ENCODE assay signal across 8 mouse cellular contexts in genomic region chr3:55783171-55784081, GRCm38 (mm10). TPM values are rescaled to one million over a fixed set of nuclear protein-coding genes. Genes with fewer than 3 reads are reported as not detected.
DNase-seq lines count a peak whose midpoint lies in the region; ATAC-seq and TF ChIP-seq lines count a peak whose summit lies in the region.

No protein-coding gene starts in this region.

- TF ChIP-seq CTCF in E14TG2a.4 (conservative IDR thresholded peaks at IDR 0.05; ENCODE audit: low read length) = no peak
- TF ChIP-seq CTCF in midbrain, postnatal 0 days (IDR thresholded peaks at IDR 0.05) = no peak

- peak overlapping the region; percentile 90 for H3K9ac ChIP-seq in embryonic facial prominence, embryonic 11.5 days (replicated peaks; ENCODE audit: low read length)
- H3K9ac ChIP-seq in heart, embryonic 16.5 days (ENCODE audit: low read length) = no peak overlapping the region
- H3K9ac ChIP-seq in limb, embryonic 12.5 days (replicated peaks) = peak overlapping the region; percentile 93
- H3K9ac ChIP-seq in midbrain, postnatal 0 days (replicated peaks; ENCODE audit: low read length, poor library complexity, severe bottlenecking) = peak overlapping the region; percentile 82

- H3K4me3 ChIP-seq in E14TG2a.4 (replicated peaks; ENCODE audit: low read length) = peak overlapping the region; percentile 51
- H3K4me3 ChIP-seq in embryonic facial prominence, embryonic 11.5 days (ENCODE audit: low read depth, low read length) = peak overlapping the region; percentile 62
- H3K4me3 ChIP-seq in heart, embryonic 16.5 days (ENCODE audit: low read length) = peak overlapping the region; percentile 49
- peak overlapping the region; percentile 64 for H3K4me3 ChIP-seq in limb, embryonic 12.5 days (replicated peaks)
- H3K4me3 ChIP-seq in midbrain, postnatal 0 days (ENCODE audit: low read depth, low read length) = peak overlapping the region; percentile 54

- H3K4me2 ChIP-seq in embryonic facial prominence, embryonic 11.5 days (ENCODE audit: low read depth, low read length) = peak overlapping the region; percentile 71
- H3K4me2 ChIP-seq in heart, embryonic 16.5 days (ENCODE audit: low read depth, low read length) = peak overlapping the region; percentile 63
- H3K4me2 ChIP-seq in limb, embryonic 12.5 days = peak overlapping the region; percentile 87
- peak overlapping the region; percentile 53 for H3K4me2 ChIP-seq in midbrain, postnatal 0 days (ENCODE audit: low read depth, low read length, poor library complexity, severe bottlenecking)

- DNase-seq in R1 (ENCODE audit: low read depth, low spot score) (peak; percentile 37), MN1 (ENCODE audit: low spot score) (no peak)
- peak; percentile 56 for DNase-seq in embryonic facial prominence, embryonic 11.5 days (ENCODE audit: low spot score)
- DNase-seq in midbrain, postnatal 0 days (ENCODE audit: low spot score) = peak; percentile 37
- no peak for DNase-seq in right cerebral cortex, postnatal 36 days (ENCODE audit: low spot score in 2 of 2)

- H3K36me3 ChIP-seq in E14TG2a.4 (ENCODE audit: insufficient read depth, low read length) = no peaks in the 10 kb centered on the region
- H3K36me3 ChIP-seq in embryonic facial prominence, embryonic 11.5 days (replicated peaks; ENCODE audit: control insufficient read depth, insufficient read depth, low read depth, low read length) = no peaks in the 10 kb centered on the region
- H3K36me3 ChIP-seq in heart, embryonic 16.5 days (ENCODE audit: control insufficient read depth, insufficient read depth) = no peaks in the 10 kb centered on the region
- H3K36me3 ChIP-seq in limb, embryonic 12.5 days = no peaks in the 10 kb centered on the region
- H3K36me3 ChIP-seq in midbrain, postnatal 0 days (ENCODE audit: insufficient read depth, low read length) = no peaks in the 10 kb centered on the region

- peaks cover 39% of the 10 kb centered on the region for H3K4me1 ChIP-seq in E14TG2a.4 (replicated peaks; ENCODE audit: low read depth, low read length)
- H3K4me1 ChIP-seq in embryonic facial prominence, embryonic 11.5 days (ENCODE audit: control insufficient read depth, insufficient read depth, low read length) = peaks cover 3% of the 10 kb centered on the region; the same call in 1 of the 2 replicates
- H3K4me1 ChIP-seq in heart, embryonic 16.5 days (ENCODE audit: control insufficient read depth, insufficient read depth, low read length) = peaks cover 10% of the 10 kb centered on the region
- H3K4me1 ChIP-seq in limb, embryonic 12.5 days (replicated peaks) = peaks cover 24% of the 10 kb centered on the region
- peaks cover 4% of the 10 kb centered on the region; the same call in 1 of the 2 replicates for H3K4me1 ChIP-seq in midbrain, postnatal 0 days (ENCODE audit: insufficient read depth, low read length)

- no peak for ATAC-seq in embryonic facial prominence, embryonic 11.5 days (replicated peaks; ENCODE audit: insufficient number of reproducible peaks, low FRiP score, low TSS enrichment, low read depth)
- ATAC-seq in heart, embryonic 16.5 days (replicated peaks; ENCODE audit: extremely low read depth, insufficient read depth, low FRiP score) = no peak
- ATAC-seq in limb, embryonic 12.5 days (ENCODE audit: insufficient number of reproducible peaks, insufficient read depth, low FRiP score, low TSS enrichment, low read depth) = no peak
- no peak for ATAC-seq in midbrain, postnatal 0 days (ENCODE audit: low FRiP score)

- under 1% methylated on average over 45 of the region's 45 CpGs for WGBS in embryonic facial prominence, embryonic 11.5 days
- 24% methylated on average over 45 of the region's 45 CpGs for WGBS in heart, embryonic 16.5 days
- WGBS in limb, embryonic 12.5 days = under 1% methylated on average over 45 of the region's 45 CpGs
- 15% methylated on average over 45 of the region's 45 CpGs for WGBS in midbrain, postnatal 0 days

- H3K9me3 ChIP-seq in E14TG2a.4 (ENCODE audit: low read length) = no peaks in the 10 kb centered on the region
- no peaks in the 10 kb centered on the region for H3K9me3 ChIP-seq in embryonic facial prominence, embryonic 11.5 days (replicated peaks; ENCODE audit: control insufficient read depth, low read length)
- H3K9me3 ChIP-seq in heart, embryonic 16.5 days (replicated peaks; ENCODE audit: control insufficient read depth, low read length) = no peaks in the 10 kb centered on the region
- H3K9me3 ChIP-seq in limb, embryonic 12.5 days = no peaks in the 10 kb centered on the region
- H3K9me3 ChIP-seq in midbrain, postnatal 0 days (ENCODE audit: low read length) = no peaks in the 10 kb centered on the region

- H3K27me3 ChIP-seq in E14TG2a.4 (ENCODE audit: insufficient read depth, low read length) = peaks cover 71% of the 10 kb centered on the region
- H3K27me3 ChIP-seq in embryonic facial prominence, embryonic 11.5 days (ENCODE audit: control insufficient read depth, insufficient read depth, low read length) = peaks cover 2% of the 10 kb centered on the region; the same call in 1 of the 2 replicates
- H3K27me3 ChIP-seq in heart, embryonic 16.5 days (ENCODE audit: control insufficient read depth, insufficient read depth, low read length) = peaks cover 53% of the 10 kb centered on the region
- H3K27me3 ChIP-seq in limb, embryonic 12.5 days = peaks cover 28% of the 10 kb centered on the region; the same call in 1 of the 2 replicates
- no peaks in the 10 kb centered on the region for H3K27me3 ChIP-seq in midbrain, postnatal 0 days (ENCODE audit: insufficient read depth, low read length)

- peak overlapping the region; percentile 92 for H3K27ac ChIP-seq in embryonic facial prominence, embryonic 11.5 days (replicated peaks; ENCODE audit: low read depth, low read length)
- no peak overlapping the region for H3K27ac ChIP-seq in heart, embryonic 16.5 days (ENCODE audit: low read length)
- H3K27ac ChIP-seq in limb, embryonic 12.5 days = peak overlapping the region; percentile 97
- peak overlapping the region; percentile 93 for H3K27ac ChIP-seq in midbrain, postnatal 0 days (ENCODE audit: low read depth, low read length)

RNA-seq across cellular contexts. Expression of gene Mab21l1, which starts 1.1 kb away (rescaled TPM):
- 68.3 and 76.1 TPM in 2 replicates for polyA plus RNA-seq in embryonic facial prominence, embryonic 11.5 days (2014; fragmentation: Nextera tagmentation; extraction: Ambion mirVana)
- polyA plus RNA-seq in heart, embryonic 16.5 days (2015; fragmentation: Nextera tagmentation; extraction: Ambion mirVana) = 0.46 and 0.67 TPM in 2 replicates
- polyA plus RNA-seq in limb, embryonic 12.5 days (2016; fragmentation: Nextera tagmentation; extraction: Ambion mirVana) = 72.6 and 89.1 TPM in 2 replicates
- total RNA-seq in midbrain, postnatal 0 days (2014; rRNA removed) = 151 and 152 TPM in 2 replicates
- 131 and 148 TPM in 2 replicates for polyA plus RNA-seq in midbrain, postnatal 0 days (2015; fragmentation: Nextera tagmentation; extraction: Ambion mirVana)

Comparison
In these comparisons a context has a peak if more than half of its experiments do, and no peak if none do; other contexts are left out.
1. DNase-seq: peak in R1 (single experiment), embryonic facial prominence, embryonic 11.5 days (single experiment) and midbrain, postnatal 0 days (single experiment); none in MN1 (single experiment) and right cerebral cortex, postnatal 36 days (0 of 2).
2. RNA of gene Mab21l1, which starts 1.1 kb away (polyA plus RNA-seq): 131 to 148 TPM in midbrain, postnatal 0 days, 72.6 to 89.1 TPM in limb, embryonic 12.5 days and 68.3 to 76.1 TPM in embryonic facial prominence, embryonic 11.5 days; 0.46 to 0.67 TPM in heart, embryonic 16.5 days; every median in the first group is over 10 times any median in the second.
3. Peak in every context shown above with its lines, with median percentiles within 50 percentile points of each other: H3K4me3 ChIP-seq and H3K4me2 ChIP-seq.